Mouse (Mus musculus): ENCODE results near the gene Baiap2. TPM values are rescaled to one million over a fixed set of nuclear protein-coding genes. Genes with fewer than 3 reads are reported as not detected.

Baiap2 gene
- polyA plus RNA-seq, 1 experiment from 2014 or later: 16.8 TPM

DNA sequence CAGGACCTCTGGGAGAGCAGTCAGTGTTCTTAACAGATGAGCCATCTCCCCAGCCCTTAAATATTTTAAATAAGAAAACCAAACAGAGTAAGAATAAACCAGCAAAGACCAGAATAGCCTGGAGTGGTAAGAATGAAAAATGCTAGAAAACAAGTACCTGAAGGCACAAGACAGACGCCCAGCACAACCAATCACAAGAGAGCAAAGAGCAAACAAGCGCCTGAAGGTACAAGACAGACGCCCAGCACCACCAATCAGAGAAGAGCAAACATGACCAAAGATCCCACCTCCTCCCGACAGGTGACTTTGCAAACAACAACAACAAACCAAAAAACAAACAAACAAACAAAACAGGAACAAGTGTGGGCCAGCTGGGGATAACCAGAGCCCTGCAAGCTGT, 111.3 kb downstream of the Baiap2 start:
- H3K4me1 ChIP-seq: peaks cover 8% of the 10 kb centered on the region
- H3K36me3 ChIP-seq: no peaks in the 10 kb centered on the region

DNA sequence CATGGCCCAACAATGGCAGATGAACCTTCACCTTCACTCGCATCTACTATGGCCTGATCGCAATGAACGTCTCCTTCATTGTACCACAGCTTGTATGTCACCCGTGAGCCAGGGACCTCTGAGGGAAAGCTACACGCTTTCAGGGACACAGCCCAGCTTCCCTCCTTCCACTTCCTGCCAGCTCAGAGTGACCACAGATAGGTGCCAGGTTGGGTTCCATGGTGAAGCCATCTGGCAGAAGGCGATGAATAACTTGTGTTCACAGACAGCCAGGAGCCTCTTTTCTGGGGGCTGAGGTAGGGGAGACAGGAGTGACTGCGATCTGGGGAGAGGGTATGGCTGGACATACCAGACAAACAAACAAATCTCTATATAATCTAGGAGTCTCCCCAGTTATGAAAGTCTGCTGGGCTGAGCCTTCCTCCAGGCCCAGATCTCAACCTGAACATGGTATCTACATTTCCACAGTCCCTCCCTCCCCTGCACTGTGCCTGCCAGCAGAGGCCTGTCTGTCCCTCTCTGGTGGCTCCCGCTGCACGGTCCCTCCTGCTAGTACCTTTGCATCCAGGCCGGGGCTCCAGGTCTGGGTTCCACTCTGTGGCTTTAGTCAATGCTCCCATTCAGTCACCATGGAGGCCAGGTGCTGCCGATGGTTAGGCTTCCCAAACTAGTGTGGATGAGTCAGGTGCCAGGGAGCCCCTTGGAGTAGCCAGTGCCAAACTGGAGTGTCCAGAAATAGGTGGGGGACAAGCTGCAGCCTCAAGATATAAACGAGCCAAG, 113.6 kb downstream of the Baiap2 start:
- WGBS: 80% methylated on average over 12 of the region's 12 CpGs
- no peak overlapping the region; the same call in 1 of the 2 replicates for H3K27ac ChIP-seq
- no peak overlapping the region for H3K4me2 ChIP-seq (replicated peaks)
- H3K9ac ChIP-seq: no peak overlapping the region
- H3K36me3 ChIP-seq: no peaks in the 10 kb centered on the region
- no peak for ATAC-seq (ENCODE audit: low FRiP score, low read depth)
- no peaks in the 10 kb centered on the region for H3K9me3 ChIP-seq
- no peak overlapping the region for H3K4me3 ChIP-seq
- H3K4me1 ChIP-seq: peaks cover 5% of the 10 kb centered on the region
- no peaks in the 10 kb centered on the region for H3K27me3 ChIP-seq

More for the DNA sequence above, 111.3 kb downstream of the Baiap2 start:
- no peak overlapping the region for H3K4me2 ChIP-seq (replicated peaks)
- peaks cover 11% of the 10 kb centered on the region for H3K27me3 ChIP-seq
- ATAC-seq (ENCODE audit: low FRiP score, low read depth): no peak
- no peak overlapping the region for H3K4me3 ChIP-seq
- H3K9ac ChIP-seq: no peak overlapping the region
- H3K27ac ChIP-seq: no peak overlapping the region
- H3K9me3 ChIP-seq: no peaks in the 10 kb centered on the region
- WGBS: 84% methylated on average over 4 of the region's 4 CpGs

MicroRNAs encoded within 50 kb of the gene (microRNA counts, 519-probe panel; counts per million panel counts)
- microRNA mmu-miR-338-3p (2,687 counts per million, percentile 41 among the panel's probes with 10 or more counts), microRNA mmu-miR-338-5p (1,070 counts per million, percentile 7 among the panel's probes with 10 or more counts)

Small RNAs within 50 kb of the gene (microRNA-seq; reads per million reads assigned to microRNA genes)
- not detected for gene Mir3065
- gene Mir338: not detected

Other genes starting within 250 kb of the Baiap2 start
- 112 TPM in 2 replicates for gene Chmp6, start 29.3 kb upstream of the Baiap2 start, polyA plus RNA-seq (2015; fragmentation: Nextera tagmentation; extraction: Ambion mirVana)
- 5.2 and 6.1 TPM in 2 replicates for gene Aatk, start 104.4 kb downstream of the Baiap2 start, polyA plus RNA-seq (2015; fragmentation: Nextera tagmentation; extraction: Ambion mirVana)
- gene Cep131, start 144.1 kb downstream of the Baiap2 start, polyA plus RNA-seq (2015; fragmentation: Nextera tagmentation; extraction: Ambion mirVana): 27.3 and 29.0 TPM in 2 replicates
- gene Tepsin, start 156.0 kb downstream of the Baiap2 start, polyA plus RNA-seq (2015; fragmentation: Nextera tagmentation; extraction: Ambion mirVana): 18.1 and 18.5 TPM in 2 replicates
- gene Ndufaf8, start 156.2 kb downstream of the Baiap2 start, polyA plus RNA-seq (2015; fragmentation: Nextera tagmentation; extraction: Ambion mirVana): 69.3 and 76.9 TPM in 2 replicates
- 86.4 and 94.5 TPM in 2 replicates for gene Slc38a10, start 208.6 kb downstream of the Baiap2 start, polyA plus RNA-seq (2015; fragmentation: Nextera tagmentation; extraction: Ambion mirVana)

All from limb, embryonic 13.5 days (tissue).